15 mouse cellular contexts compared by ENCODE assay signal in genomic region chr1:155681116-155681799, GRCm38 (mm10).
DNase-seq lines count a peak whose midpoint lies in the region; ATAC-seq lines count a peak whose summit lies in the region.
"Had no signal": no experiment of that assay in that cellular context is flagged by ENCODE, and none has a peak within 500 bp of the region (broad histone marks: within the 10 kb centered on the region; RNA-seq: fewer than 3 reads in every experiment).

No protein-coding gene starts in this region.

- no peak for DNase-seq in midbrain, embryonic 10.5 days (ENCODE audit: low spot score)
- peak; percentile 64 for DNase-seq in hindbrain, embryonic 11.5 days (ENCODE audit: low spot score)
- peak; percentile 74 for DNase-seq in midbrain, embryonic 14.5 days
- no peak for DNase-seq in spleen, adult 12 weeks (ENCODE audit: low spot score)
- no peak for DNase-seq in heart, adult 8-10 months (ENCODE audit: low spot score)
- DNase-seq in layer of hippocampus, adult 9-11 months: no peak
- DNase-seq: adrenal gland, adult 2 months; cerebellum, adult 11-12 months; gastrocnemius, adult 2 months; lung, postnatal 10 days had no signal

- no peak overlapping the region for H3K4me2 ChIP-seq in midbrain, embryonic 15.5 days
- no peak overlapping the region for H3K4me2 ChIP-seq in hindbrain, embryonic 11.5 days (replicated peaks; ENCODE audit: low read depth, low read length)
- H3K4me2 ChIP-seq in midbrain, embryonic 14.5 days (ENCODE audit: low read length): no peak overlapping the region
- H3K4me2 ChIP-seq: heart, embryonic 12.5 days; liver, embryonic 11.5 days had no signal

- H3K4me1 ChIP-seq in midbrain, embryonic 10.5 days: peaks cover 11% of the 10 kb centered on the region
- peaks cover 9% of the 10 kb centered on the region for H3K4me1 ChIP-seq in midbrain, embryonic 15.5 days
- H3K4me1 ChIP-seq in hindbrain, embryonic 11.5 days (replicated peaks; ENCODE audit: control insufficient read depth, insufficient read depth, low read length): no peaks in the 10 kb centered on the region; the same call in 1 of the 2 replicates
- peaks cover 11% of the 10 kb centered on the region; the same call in 1 of the 2 replicates for H3K4me1 ChIP-seq in midbrain, embryonic 14.5 days (ENCODE audit: control insufficient read depth, insufficient read depth, low read length)
- H3K4me1 ChIP-seq: heart, embryonic 12.5 days had no signal

- no peaks in the 10 kb centered on the region for H3K36me3 ChIP-seq in midbrain, embryonic 10.5 days
- H3K36me3 ChIP-seq in midbrain, embryonic 15.5 days (replicated peaks): no peaks in the 10 kb centered on the region
- no peaks in the 10 kb centered on the region for H3K36me3 ChIP-seq in hindbrain, embryonic 11.5 days (ENCODE audit: control insufficient read depth, insufficient read depth, low read length)
- H3K36me3 ChIP-seq in midbrain, embryonic 14.5 days (ENCODE audit: control insufficient read depth, insufficient read depth, low read length): no peaks in the 10 kb centered on the region

- H3K4me3 ChIP-seq in midbrain, embryonic 10.5 days: no peak overlapping the region
- no peak overlapping the region for H3K4me3 ChIP-seq in midbrain, embryonic 15.5 days
- no peak overlapping the region for H3K4me3 ChIP-seq in hindbrain, embryonic 11.5 days (ENCODE audit: low read depth, low read length)
- no peak overlapping the region for H3K4me3 ChIP-seq in midbrain, embryonic 14.5 days (replicated peaks; ENCODE audit: low read depth, low read length)
- H3K4me3 ChIP-seq: gastrocnemius, adult 2 months; heart, embryonic 12.5 days had no signal

- 81% methylated on average over 10 of the region's 10 CpGs for WGBS in midbrain, embryonic 10.5 days
- WGBS in midbrain, embryonic 15.5 days: 38% methylated on average over 10 of the region's 10 CpGs
- WGBS in hindbrain, embryonic 11.5 days: 63% methylated on average over 10 of the region's 10 CpGs
- 32% methylated on average over 10 of the region's 10 CpGs for WGBS in midbrain, embryonic 14.5 days

- no peak; the same call in 1 of the 2 replicates for ATAC-seq in midbrain, embryonic 15.5 days (replicated peaks)
- ATAC-seq in hindbrain, embryonic 11.5 days (ENCODE audit: low FRiP score): peak; percentile 93
- peak; percentile 73; the same call in 1 of the 2 replicates for ATAC-seq in midbrain, embryonic 14.5 days (ENCODE audit: low FRiP score, low TSS enrichment)
- ATAC-seq: Patski had no signal

- H3K27ac ChIP-seq in midbrain, embryonic 10.5 days (replicated peaks): peak overlapping the region; percentile 69
- no peak overlapping the region for H3K27ac ChIP-seq in midbrain, embryonic 15.5 days
- peak overlapping the region; percentile 70 for H3K27ac ChIP-seq in hindbrain, embryonic 11.5 days (ENCODE audit: low read depth, low read length)
- peak overlapping the region; percentile 39; the same call in 1 of the 2 replicates for H3K27ac ChIP-seq in midbrain, embryonic 14.5 days (replicated peaks; ENCODE audit: low read depth, low read length)
- H3K27ac ChIP-seq: gastrocnemius, adult 2 months; kidney, postnatal 0 days had no signal

- H3K9ac ChIP-seq in midbrain, embryonic 15.5 days: no peak overlapping the region
- no peak overlapping the region for H3K9ac ChIP-seq in hindbrain, embryonic 11.5 days (ENCODE audit: low read depth, low read length)
- H3K9ac ChIP-seq in midbrain, embryonic 14.5 days (replicated peaks; ENCODE audit: low read length): no peak overlapping the region; the same call in 1 of the 2 replicates
- H3K9ac ChIP-seq: heart, embryonic 12.5 days had no signal

- H3K27me3 ChIP-seq in midbrain, embryonic 10.5 days (ENCODE audit: low read depth, poor library complexity, severe bottlenecking): no peaks in the 10 kb centered on the region
- no peaks in the 10 kb centered on the region for H3K27me3 ChIP-seq in midbrain, embryonic 15.5 days (replicated peaks)
- H3K27me3 ChIP-seq in hindbrain, embryonic 11.5 days (ENCODE audit: control insufficient read depth, insufficient read depth, low read length): no peaks in the 10 kb centered on the region
- no peaks in the 10 kb centered on the region for H3K27me3 ChIP-seq in midbrain, embryonic 14.5 days (ENCODE audit: control insufficient read depth, insufficient read depth, low read length)
- H3K27me3 ChIP-seq: heart, embryonic 12.5 days; Patski had no signal

- no peaks in the 10 kb centered on the region for H3K9me3 ChIP-seq in midbrain, embryonic 10.5 days (replicated peaks)
- no peaks in the 10 kb centered on the region for H3K9me3 ChIP-seq in midbrain, embryonic 15.5 days
- H3K9me3 ChIP-seq in hindbrain, embryonic 11.5 days (ENCODE audit: control insufficient read depth, low read length): no peaks in the 10 kb centered on the region
- no peaks in the 10 kb centered on the region for H3K9me3 ChIP-seq in midbrain, embryonic 14.5 days (ENCODE audit: control insufficient read depth, low read length)

Comparison
In these comparisons a context has a peak if more than half of its experiments do, and no peak if none do; other contexts are left out.
1. DNase-seq: peak in hindbrain, embryonic 11.5 days (single experiment) and midbrain, embryonic 14.5 days (single experiment); none in midbrain, embryonic 10.5 days (single experiment), spleen, adult 12 weeks (single experiment), heart, adult 8-10 months (single experiment) and layer of hippocampus, adult 9-11 months (single experiment).